Mouse (Mus musculus) liver, postnatal 0 days (tissue): ENCODE measurements around the gene Cd209g.

Experiments used
- CTCF ChIP-seq: sonication (generic); IDR thresholded peaks from 2 replicates; pipeline ENCODE4 v1.5.1; 2016; ENCODE audit warnings: antibody characterized with exemption, low read depth
- EP300 ChIP-seq: IDR thresholded peaks from 2 replicates; pipeline ENCODE4 v1.6.1; 2016; ENCODE audit warnings: antibody characterized with exemption, low read depth, mild to moderate bottlenecking

DNA sequence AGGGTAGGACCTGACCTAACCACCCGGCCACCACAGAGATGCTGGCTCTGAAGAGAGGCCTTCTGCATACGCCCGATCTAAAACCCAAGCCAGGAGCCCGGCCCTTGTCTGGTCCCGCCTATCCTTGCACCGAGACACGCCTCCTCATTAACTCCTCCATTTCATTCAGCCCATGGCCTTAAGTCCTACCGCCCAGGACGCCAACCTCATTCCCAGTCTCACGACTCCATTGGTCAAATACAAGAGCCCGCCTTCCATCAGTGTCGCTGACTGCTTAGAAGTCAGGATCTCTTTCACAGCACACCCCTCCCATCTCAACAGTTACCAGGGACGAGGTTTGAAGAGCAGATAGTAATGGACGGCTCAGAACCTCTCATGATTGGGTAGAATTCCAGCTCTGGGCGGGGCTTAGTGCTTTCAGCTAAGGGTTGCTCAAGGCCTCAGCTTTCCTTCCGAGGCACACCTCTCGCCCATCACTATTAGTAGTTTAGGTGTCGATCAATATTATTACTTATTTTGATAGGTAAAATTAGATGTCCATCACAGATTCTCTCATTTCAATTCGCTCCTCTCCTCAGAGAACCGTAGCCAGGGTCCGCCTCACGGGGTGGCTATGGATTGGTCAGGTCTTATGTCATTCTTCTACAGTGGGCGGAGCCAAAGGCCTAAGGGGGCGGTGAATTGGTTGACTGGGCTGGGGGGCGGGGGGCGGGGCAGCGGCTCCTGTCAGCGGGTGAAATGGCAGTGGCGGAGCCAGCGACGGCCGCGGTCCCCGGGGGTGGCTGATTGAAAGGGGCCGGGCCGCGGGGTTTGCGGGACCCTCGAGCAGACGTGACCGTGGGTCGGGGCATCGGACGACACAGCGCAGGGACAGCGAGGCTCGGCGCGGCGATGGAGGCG lies 32.2 kb downstream of the Cd209g start, which contains the start of gene Evi5l:
- TF ChIP-seq EP300 (peak; percentile 66), CTCF (no peak)
